Comparison of ENCODE assay signal across 9 mouse cellular contexts in the genomic region with DNA sequence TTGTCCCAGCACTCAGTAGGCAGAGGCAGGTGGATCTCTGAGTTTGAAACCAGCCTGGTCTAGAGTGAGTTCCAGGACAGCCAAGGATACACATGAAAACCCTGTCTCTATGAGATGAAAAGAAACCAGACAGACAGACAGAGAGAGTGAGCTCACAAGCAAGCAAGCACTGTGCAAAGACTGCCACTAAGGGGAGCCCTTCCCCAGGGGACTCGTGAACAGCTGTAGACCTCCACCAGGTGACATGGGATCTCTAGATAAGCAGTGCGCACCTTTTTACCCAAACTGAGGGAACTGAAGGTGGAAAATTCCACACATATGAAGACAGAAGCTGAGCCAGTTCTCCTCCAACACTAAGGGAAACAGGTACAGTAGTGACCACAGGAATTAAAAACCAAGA. TPM values are rescaled to one million over a fixed set of nuclear protein-coding genes. Genes with fewer than 3 reads are reported as not detected.
DNase-seq lines count a peak whose midpoint lies in the region; ATAC-seq and TF ChIP-seq lines count a peak whose summit lies in the region.
"Had no signal": no experiment of that assay in that cellular context is flagged by ENCODE, and none has a peak within 500 bp of the region (broad histone marks: within the 10 kb centered on the region; RNA-seq: fewer than 3 reads in every experiment).

No protein-coding gene starts in this region.

- no peaks in the 10 kb centered on the region for H3K27me3 ChIP-seq in kidney, adult 2 months (replicated peaks; ENCODE audit: control insufficient read depth, insufficient read depth, low read length)
- H3K27me3 ChIP-seq in kidney, embryonic 14.5 days (ENCODE audit: control insufficient read depth, insufficient read depth, low read length), result no peaks in the 10 kb centered on the region
- H3K27me3 ChIP-seq in G1E (ENCODE audit: insufficient read depth, low read length), result no peaks in the 10 kb centered on the region

- no peak overlapping the region for H3K27ac ChIP-seq in kidney, adult 2 months (ENCODE audit: insufficient read depth, low read depth, low read length)
- no peak overlapping the region for H3K27ac ChIP-seq in kidney, embryonic 14.5 days (ENCODE audit: low read depth, low read length)
- no peak overlapping the region for H3K27ac ChIP-seq in cortical plate, adult 2 months (ENCODE audit: insufficient read depth, low read length)
- H3K27ac ChIP-seq: heart, embryonic 10.5 days had no signal

- H3K4me3 ChIP-seq in kidney, adult 2 months (ENCODE audit: insufficient read depth, low read depth, low read length), result no peak overlapping the region
- no peak overlapping the region for H3K4me3 ChIP-seq in kidney, embryonic 14.5 days (ENCODE audit: low read length)
- no peak overlapping the region for H3K4me3 ChIP-seq in G1E (ENCODE audit: low read depth, low read length)
- H3K4me3 ChIP-seq in cortical plate, adult 2 months (ENCODE audit: insufficient read depth, low read length), result no peak overlapping the region
- H3K4me3 ChIP-seq: heart, embryonic 10.5 days had no signal

- H3K4me1 ChIP-seq in kidney, adult 2 months (ENCODE audit: control insufficient read depth, insufficient read depth, low read length), result no peaks in the 10 kb centered on the region
- H3K4me1 ChIP-seq in kidney, embryonic 14.5 days (ENCODE audit: control insufficient read depth, insufficient read depth, low read length), result no peaks in the 10 kb centered on the region
- H3K4me1 ChIP-seq in G1E (ENCODE audit: insufficient read depth, low read depth, low read length), result peaks cover 6% of the 10 kb centered on the region
- H3K4me1 ChIP-seq in cortical plate, adult 2 months (ENCODE audit: control insufficient read depth, insufficient read depth, low read length), result peaks cover 2% of the 10 kb centered on the region; the same call in 1 of the 2 replicates
- H3K4me1 ChIP-seq: heart, embryonic 10.5 days had no signal

- no peak for ATAC-seq in kidney, embryonic 14.5 days (ENCODE audit: low FRiP score, low TSS enrichment)
- ATAC-seq in G1E (ENCODE audit: extremely low read depth, insufficient number of reproducible peaks, low FRiP score, poor library complexity, severe bottlenecking), result no peak
- ATAC-seq in megakaryocyte-erythroid progenitor cell, adult 5-6 weeks (replicated peaks; ENCODE audit: low FRiP score, low TSS enrichment, poor library complexity, severe bottlenecking), result peak; percentile 55; the same call in 1 of the 2 replicates
- no peak for ATAC-seq in erythroid progenitor cell, adult 5-6 weeks (replicated peaks; ENCODE audit: low FRiP score, poor library complexity, severe bottlenecking)

- H3K9me3 ChIP-seq in kidney, embryonic 14.5 days (ENCODE audit: control insufficient read depth, low read length), result no peaks in the 10 kb centered on the region
- H3K9me3 ChIP-seq in G1E (replicated peaks), result no peaks in the 10 kb centered on the region
- H3K9me3 ChIP-seq: heart, embryonic 10.5 days had no signal

- DNase-seq in kidney, adult 2 months, result peak; percentile 54
- no peak for DNase-seq in G1E (ENCODE audit: low spot score)
- no peak for DNase-seq in heart, adult 11 months
- DNase-seq in left cerebral cortex, adult 11 months (ENCODE audit: low spot score), result no peak

- no peak overlapping the region for H3K9ac ChIP-seq in kidney, embryonic 14.5 days (ENCODE audit: low read depth, low read length)

- TF ChIP-seq POLR2A in kidney, adult 2 months (IDR thresholded peaks at IDR 0.05; ENCODE audit: low read depth, low read length), result no peak
- TF ChIP-seq POLR2A in cortical plate, adult 2 months (IDR thresholded peaks at IDR 0.05; ENCODE audit: extremely low read depth, insufficient read depth, low read length), result no peak

- no peak overlapping the region for H3K4me2 ChIP-seq in kidney, embryonic 14.5 days (replicated peaks; ENCODE audit: low read depth, low read length)

- H3K36me3 ChIP-seq in kidney, adult 2 months (ENCODE audit: control insufficient read depth, insufficient read depth, low read length), result no peaks in the 10 kb centered on the region
- H3K36me3 ChIP-seq in kidney, embryonic 14.5 days (ENCODE audit: control insufficient read depth, insufficient read depth, low read length), result peaks cover 57% of the 10 kb centered on the region
- H3K36me3 ChIP-seq in G1E (replicated peaks), result peaks cover 92% of the 10 kb centered on the region

- WGBS in kidney, adult 2 months, result 62% methylated on average over 2 of the region's 2 CpGs
- 75% methylated on average over 2 of the region's 2 CpGs for WGBS in kidney, embryonic 14.5 days

- TF ChIP-seq CTCF in kidney, adult 2 months (conservative IDR thresholded peaks at IDR 0.05; ENCODE audit: insufficient read depth, insufficient read length, low read depth, low read length), result peak; percentile 73
- peak; percentile 23; the same call in 1 of the 2 replicates for TF ChIP-seq CTCF in G1E (IDR thresholded peaks at IDR 0.05; ENCODE audit: low read depth, low read length)
- peak; percentile 50 for TF ChIP-seq CTCF in cortical plate, adult 2 months (IDR thresholded peaks at IDR 0.05; ENCODE audit: extremely low read depth, insufficient read depth, low read length)

RNA-seq across cellular contexts. Expression of a gene that starts 11.6 kb away (rescaled TPM):
- polyA plus RNA-seq in kidney, adult 2 months (2012; rRNA removed), result 20.3 and 28.2 TPM in 2 replicates
- polyA plus RNA-seq in kidney, embryonic 14.5 days (2014; fragmentation: Nextera tagmentation; extraction: Ambion mirVana), result 142 and 151 TPM in 2 replicates
- total RNA-seq in G1E (2014; fragmentation: Nextera tagmentation), result 65.0 and 76.5 TPM in 2 replicates
- 73.4 and 73.7 TPM in 2 replicates for total RNA-seq in G1E (2017)
- polyA plus RNA-seq in G1E (2012), result 179 and 186 TPM in 2 replicates
- 24.5 and 24.7 TPM in 2 replicates for polyA plus RNA-seq in cortical plate, adult 2 months (2012; rRNA removed)
- total RNA-seq in megakaryocyte-erythroid progenitor cell, adult 5-6 weeks (2014; fragmentation: Nextera tagmentation), result 30.0 and 40.1 TPM in 2 replicates
- total RNA-seq in megakaryocyte-erythroid progenitor cell, adult 5-6 weeks (2017), result 37.3 and 62.5 TPM in 2 replicates
- 4.2 and 6.8 TPM in 2 replicates for total RNA-seq in erythroid progenitor cell, adult 5-6 weeks (2015; ENCODE audit: low replicate concordance)
- 10.2 and 11.4 TPM in 2 replicates for total RNA-seq in erythroid progenitor cell, adult 5-6 weeks (2017; ENCODE audit: low replicate concordance)

RNA-seq across cellular contexts. Expression of a gene that starts 46.5 kb away (rescaled TPM):
- polyA plus RNA-seq in kidney, adult 2 months (2012; rRNA removed), result 7.5 and 9.1 TPM in 2 replicates
- 14.0 and 17.9 TPM in 2 replicates for polyA plus RNA-seq in kidney, embryonic 14.5 days (2014; fragmentation: Nextera tagmentation; extraction: Ambion mirVana)
- total RNA-seq in G1E (2014; fragmentation: Nextera tagmentation), result 27.1 and 34.7 TPM in 2 replicates
- total RNA-seq in G1E (2017), result 5.8 and 6.0 TPM in 2 replicates
- polyA plus RNA-seq in G1E (2012), result 1.1 and 1.4 TPM in 2 replicates
- polyA plus RNA-seq in cortical plate, adult 2 months (2012; rRNA removed), result 18.8 and 19.7 TPM in 2 replicates
- total RNA-seq in megakaryocyte-erythroid progenitor cell, adult 5-6 weeks (2014; fragmentation: Nextera tagmentation), result 9.3 and 21.1 TPM in 2 replicates
- 7.2 and 9.3 TPM in 2 replicates for total RNA-seq in megakaryocyte-erythroid progenitor cell, adult 5-6 weeks (2017)
- 4.3 and 15.1 TPM in 2 replicates for total RNA-seq in erythroid progenitor cell, adult 5-6 weeks (2015; ENCODE audit: low replicate concordance)
- 2.3 and 8.8 TPM in 2 replicates for total RNA-seq in erythroid progenitor cell, adult 5-6 weeks (2017; ENCODE audit: low replicate concordance)

Comparison
In these comparisons a context has a peak if more than half of its experiments do, and no peak if none do; other contexts are left out.
1. CTCF ChIP-seq: peak in every context shown above with its lines; median percentile 73 in kidney, adult 2 months; 50 in cortical plate, adult 2 months; 23 in G1E.